Mouse (Mus musculus): ENCODE measurements at regions not wholly inside any gene's neighbourhood (a gene's known extent, or its start where the extent isn't known, plus 50 kb on each side); places are given as distances from the start of the nearest gene placed in this dataset.

DNA sequence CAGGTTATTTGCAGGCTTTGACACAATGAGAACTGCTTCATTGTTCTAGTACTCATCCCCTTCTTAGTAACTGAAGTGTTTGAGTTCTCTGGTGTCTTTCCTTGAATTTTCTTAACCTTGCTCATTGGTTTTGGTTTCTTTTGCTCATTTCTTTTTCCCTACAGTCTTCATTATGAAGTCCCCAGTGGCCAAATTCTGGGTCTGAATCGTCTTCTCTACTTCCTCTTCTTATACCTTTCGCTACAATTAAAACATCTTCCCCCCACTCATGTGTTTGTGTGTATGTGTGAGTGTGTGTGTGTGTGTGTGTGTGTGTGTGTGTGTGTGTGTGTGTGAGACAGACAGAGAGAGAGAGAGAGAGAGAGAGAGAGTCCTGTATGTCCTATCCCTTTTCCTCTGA lies 79.2 kb upstream of the Wls start:
- no peak for ATAC-seq (replicated peaks; ENCODE audit: insufficient number of reproducible peaks, low FRiP score, low TSS enrichment)
- Histone ChIP-seq H3K4me1 (ENCODE audit: control insufficient read depth, insufficient read depth, low read length) (no peaks in the 10 kb centered on the region), H3K9ac (ENCODE audit: low read depth, low read length) (no peak overlapping the region), H3K9me3 (replicated peaks; ENCODE audit: control insufficient read depth, low read length) (no peaks in the 10 kb centered on the region), H3K36me3 (ENCODE audit: control insufficient read depth, insufficient read depth, low read length) (no peaks in the 10 kb centered on the region), H3K27me3 (ENCODE audit: control insufficient read depth, insufficient read depth, low read length) (no peaks in the 10 kb centered on the region), H3K4me2 (no peak overlapping the region), H3K27ac (ENCODE audit: low read depth, low read length) (no peak overlapping the region), H3K4me3 (ENCODE audit: low read depth, low read length) (no peak overlapping the region)
- WGBS (ENCODE audit: insufficient replicate concordance), result 80% methylated on average over 2 of the region's 2 CpGs

DNA sequence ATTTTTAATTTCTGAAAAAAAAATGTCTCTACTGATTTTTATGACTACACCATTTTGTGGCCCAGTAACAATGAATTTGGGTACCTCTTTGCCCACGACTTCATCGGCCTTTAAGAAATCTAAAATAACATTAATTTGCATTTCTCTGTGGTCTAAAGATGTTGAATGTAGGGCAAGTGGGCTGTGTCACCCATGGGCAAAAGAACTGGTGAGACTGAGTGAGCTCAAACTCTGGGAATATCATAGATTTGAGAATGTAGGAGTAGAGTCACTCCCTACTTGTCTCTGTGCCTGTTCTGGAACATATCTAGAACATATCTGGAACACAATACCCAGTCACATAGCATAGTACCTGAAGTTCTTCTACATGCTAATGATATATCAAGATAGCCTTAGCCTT lies 78.5 kb upstream of the Wls start:
- Histone ChIP-seq H3K27me3 (ENCODE audit: control insufficient read depth, insufficient read depth, low read length) (no peaks in the 10 kb centered on the region), H3K9ac (ENCODE audit: low read depth, low read length) (no peak overlapping the region)
- ATAC-seq (replicated peaks; ENCODE audit: insufficient number of reproducible peaks, low FRiP score, low TSS enrichment), result no peak

DNA sequence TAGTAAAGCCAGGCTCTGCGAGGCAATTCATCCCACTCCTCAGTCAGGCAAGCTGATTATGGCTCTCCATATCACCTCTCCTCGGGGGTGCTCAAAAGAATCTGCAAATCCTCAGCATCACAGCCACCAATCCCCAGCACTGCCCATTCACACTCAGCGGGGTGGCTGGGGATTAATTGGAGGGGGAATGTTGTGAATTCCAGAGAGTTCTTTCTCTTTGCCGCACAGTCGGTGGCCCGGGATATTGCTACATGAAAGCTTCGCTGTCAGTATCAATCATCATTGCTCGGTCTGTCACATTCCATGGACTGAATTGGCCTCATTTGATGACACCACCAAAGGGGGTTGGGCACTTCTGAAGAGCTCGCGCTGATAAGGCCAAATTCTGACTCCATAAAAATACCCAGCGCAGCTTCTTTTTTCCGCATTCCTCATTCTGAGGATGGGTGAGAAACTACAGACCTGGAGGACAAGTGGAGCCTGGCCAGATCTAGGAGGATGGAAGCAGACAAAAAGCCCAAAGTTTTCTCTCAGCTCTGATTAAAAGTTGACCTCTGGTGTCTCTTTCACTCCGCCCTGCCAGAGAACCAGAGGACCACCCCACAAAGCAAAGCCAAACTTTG lies 57.1 kb upstream of the Wls start:
- ATAC-seq (replicated peaks; ENCODE audit: insufficient number of reproducible peaks, low FRiP score, low TSS enrichment), result peak; percentile 55; the same call in 1 of the 2 replicates
- Histone ChIP-seq H3K9ac (ENCODE audit: low read depth, low read length) (no peak overlapping the region), H3K27ac (ENCODE audit: low read depth, low read length) (no peak overlapping the region), H3K4me3 (ENCODE audit: low read depth, low read length) (peak overlapping the region; percentile 24), H3K27me3 (ENCODE audit: control insufficient read depth, insufficient read depth, low read length) (no peaks in the 10 kb centered on the region), H3K36me3 (ENCODE audit: control insufficient read depth, insufficient read depth, low read length) (no peaks in the 10 kb centered on the region), H3K9me3 (replicated peaks; ENCODE audit: control insufficient read depth, low read length) (no peaks in the 10 kb centered on the region), H3K4me2 (peak overlapping the region; percentile 59), H3K4me1 (ENCODE audit: control insufficient read depth, insufficient read depth, low read length) (peaks cover 3% of the 10 kb centered on the region; the same call in 1 of the 2 replicates)
- WGBS (ENCODE audit: insufficient replicate concordance), result 4% methylated on average over 13 of the region's 13 CpGs

More for the DNA sequence above, 78.5 kb upstream of the Wls start:
- WGBS (ENCODE audit: insufficient replicate concordance), result 74% methylated on average over 2 of the region's 2 CpGs
- Histone ChIP-seq H3K9me3 (replicated peaks; ENCODE audit: control insufficient read depth, low read length) (no peaks in the 10 kb centered on the region), H3K36me3 (ENCODE audit: control insufficient read depth, insufficient read depth, low read length) (no peaks in the 10 kb centered on the region), H3K27ac (ENCODE audit: low read depth, low read length) (no peak overlapping the region), H3K4me1 (ENCODE audit: control insufficient read depth, insufficient read depth, low read length) (no peaks in the 10 kb centered on the region), H3K4me3 (ENCODE audit: low read depth, low read length) (no peak overlapping the region), H3K4me2 (no peak overlapping the region)

DNA sequence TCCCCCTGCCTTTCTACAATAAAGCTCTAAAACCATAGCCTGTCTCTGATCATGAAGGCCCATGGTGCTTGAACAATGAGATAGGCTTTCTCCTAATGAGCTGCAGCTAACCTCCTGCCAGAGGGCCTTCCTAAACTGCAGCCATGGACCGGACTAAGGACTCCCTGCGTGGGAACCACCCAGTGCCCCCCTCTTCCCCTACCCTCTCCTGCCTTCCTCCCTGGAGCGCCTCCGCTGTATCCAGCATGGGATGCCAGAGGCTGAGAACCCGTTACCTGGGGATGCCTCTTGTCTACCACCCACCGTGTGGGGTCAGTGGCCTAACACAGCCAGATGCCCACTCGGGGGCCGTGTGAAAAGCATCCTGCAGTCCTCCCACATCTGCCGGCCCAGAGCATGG lies 51.7 kb upstream of the Wls start:
- H3K27ac ChIP-seq (ENCODE audit: low read depth, low read length), result no peak overlapping the region
- H3K27me3 ChIP-seq (ENCODE audit: control insufficient read depth, insufficient read depth, low read length), result no peaks in the 10 kb centered on the region
- no peaks in the 10 kb centered on the region for H3K36me3 ChIP-seq (ENCODE audit: control insufficient read depth, insufficient read depth, low read length)
- H3K4me1 ChIP-seq (ENCODE audit: control insufficient read depth, insufficient read depth, low read length), result no peaks in the 10 kb centered on the region; the same call in 1 of the 2 replicates
- H3K9me3 ChIP-seq (replicated peaks; ENCODE audit: control insufficient read depth, low read length), result no peaks in the 10 kb centered on the region
- no peak overlapping the region for H3K9ac ChIP-seq (ENCODE audit: low read depth, low read length)
- no peak overlapping the region for H3K4me2 ChIP-seq
- WGBS (ENCODE audit: insufficient replicate concordance), result 68% methylated on average over 9 of the region's 9 CpGs
- H3K4me3 ChIP-seq (ENCODE audit: low read depth, low read length), result no peak overlapping the region
- ATAC-seq (replicated peaks; ENCODE audit: insufficient number of reproducible peaks, low FRiP score, low TSS enrichment), result no peak
